Mouse (Mus musculus) lung, postnatal 0 days (tissue): Measurements from ENCODE around the gene Prickle3.

Experiments used
- CTCF ChIP-seq: IDR thresholded peaks from 2 replicates; pipeline ENCODE4 v1.5.1; 2016; ENCODE audit warnings: antibody characterized with exemption, mild to moderate bottlenecking
- EP300 ChIP-seq: IDR thresholded peaks from 2 replicates; pipeline ENCODE4 v1.6.1; 2016; ENCODE audit warnings: antibody characterized with exemption, mild to moderate bottlenecking, control low read depth

DNA sequence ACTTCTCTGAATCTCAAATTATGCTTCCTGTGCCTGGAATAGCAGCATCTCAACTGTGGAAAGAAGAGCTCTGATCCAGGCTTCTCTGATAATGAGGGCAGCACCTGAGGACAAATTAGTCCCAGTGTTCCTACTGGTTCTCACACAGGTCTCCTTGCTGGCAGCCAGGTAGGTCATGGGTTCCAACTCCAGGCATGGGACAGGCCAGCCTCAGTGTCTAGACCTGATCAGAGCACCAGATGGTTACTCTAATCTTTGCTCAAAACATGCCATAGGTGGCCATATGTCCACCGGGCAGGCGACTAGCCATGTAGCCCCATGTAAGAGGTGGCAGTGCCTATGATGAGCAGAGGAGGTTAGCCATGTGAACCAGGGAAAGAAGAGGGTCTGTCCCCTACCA lies 31.3 kb downstream of the Prickle3 start:
- TF ChIP-seq CTCF (no peak), EP300 (no peak)
